Mouse (Mus musculus) cerebellum, adult 2 months (tissue): ENCODE results near the gene Gm17428. TPM values are rescaled to one million over a fixed set of nuclear protein-coding genes. Genes with fewer than 3 reads are reported as not detected.
"Not testable (repeated sequence)": the region's sequence is repeated elsewhere in the genome, so short reads cannot be mapped to it uniquely, and the experiment has no call there.

Source experiments
- DNase-seq, 2 experiments: peaks; one replicate each; pipeline ENCODE4 v3.0.0; 2021
- H3K27ac ChIP-seq: fragments of 200-500 bp; 2 replicates; pipeline ENCODE4 v1.5.1; 2012; ENCODE audit warnings: low read length, control low read depth, inconsistent platforms; ENCODE audit not compliant: insufficient read depth
- H3K27me3 ChIP-seq: fragments of 200-500 bp; 2 replicates; pipeline ENCODE4 v1.6.1; 2012; ENCODE audit warnings: inconsistent platforms, mild to moderate bottlenecking, low read length, moderate library complexity; ENCODE audit not compliant: control insufficient read depth, insufficient read depth
- H3K4me1 ChIP-seq: fragments of 200-500 bp; 2 replicates; pipeline ENCODE4 v1.6.1; 2011; ENCODE audit warnings: low read length; ENCODE audit not compliant: control insufficient read depth, insufficient read depth
- H3K4me3 ChIP-seq: fragments of 200-500 bp; replicated peaks from 2 replicates; pipeline ENCODE3; 2011; ENCODE audit warnings: mild to moderate bottlenecking, low read depth, low read length, control low read depth; ENCODE audit not compliant: insufficient read depth
- CTCF ChIP-seq: fragments of 200-500 bp; IDR thresholded peaks from 2 replicates; pipeline ENCODE4 v1.5.1; 2011; ENCODE audit warnings: low read depth, mild to moderate bottlenecking, control low read depth, low read length, moderate library complexity, borderline replicate concordance; ENCODE audit not compliant: insufficient read depth
- POLR2A ChIP-seq: fragments of 200-500 bp; IDR thresholded peaks from 2 replicates; pipeline ENCODE4 v1.6.1; 2011; ENCODE audit warnings: low read length, control low read depth, borderline replicate concordance; ENCODE audit not compliant: insufficient read depth
- WGBS: fragments of 180-500 bp; shearing (Covaris S2); methylation state at CpG from one replicate; pipeline ENCODE4 v1.1.7; 2018; 5-methylcytosine and 5-hydroxymethylcytosine counted together
- polyA plus RNA-seq: library from polyadenylated mRNA; depleted of rRNA; stranded (reverse); fragments of >200 nt; gene quantifications from 2 replicates; pipeline ENCODE4 v1.2.3, GENCODE M21; 2012

Gm17428 gene
- polyA plus RNA-seq, 1 experiment, result not detected

DNA sequence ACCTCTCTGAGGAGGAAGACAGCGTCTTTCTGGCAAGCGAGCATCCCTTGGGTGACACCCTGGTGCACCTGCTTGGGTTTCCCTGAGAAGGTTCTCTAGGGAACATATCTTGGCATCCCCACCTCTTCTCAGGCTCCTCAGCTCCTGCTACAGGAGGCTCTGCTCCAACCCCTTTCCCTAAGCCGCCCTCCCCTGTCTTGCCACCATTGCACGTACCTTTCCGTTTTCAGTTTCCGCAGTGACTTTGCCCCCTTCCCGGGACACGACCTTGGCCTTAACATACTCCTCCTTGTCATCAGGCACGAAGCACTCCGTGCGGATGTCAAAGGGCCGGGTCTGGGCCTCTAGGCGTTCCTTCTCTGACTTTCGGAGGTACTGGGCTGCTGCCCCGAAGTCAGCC lies 11.7 kb upstream of the Gm17428 start:
- 75% methylated on average over 15 of the region's 15 CpGs for WGBS
- DNase-seq, result no peak
- Histone ChIP-seq H3K4me3 (no peak overlapping the region), H3K4me1 (no peaks in the 10 kb centered on the region), H3K27me3 (no peaks in the 10 kb centered on the region), H3K27ac (no peak overlapping the region)
- TF ChIP-seq POLR2A (no peak), CTCF (no peak)

- no peak for DNase-seq
- TF ChIP-seq CTCF (no peak), POLR2A (no peak)
- Histone ChIP-seq H3K4me3 (no peak overlapping the region), H3K27me3 (no peaks in the 10 kb centered on the region), H3K27ac (no peak overlapping the region), H3K4me1 (no peaks in the 10 kb centered on the region)
- 74% methylated on average over 6 of the region's 6 CpGs for WGBS
Observed at GRCm38 (mm10) chr14:54965631-54966030, 11.1 kb upstream of the Gm17428 start.

DNA sequence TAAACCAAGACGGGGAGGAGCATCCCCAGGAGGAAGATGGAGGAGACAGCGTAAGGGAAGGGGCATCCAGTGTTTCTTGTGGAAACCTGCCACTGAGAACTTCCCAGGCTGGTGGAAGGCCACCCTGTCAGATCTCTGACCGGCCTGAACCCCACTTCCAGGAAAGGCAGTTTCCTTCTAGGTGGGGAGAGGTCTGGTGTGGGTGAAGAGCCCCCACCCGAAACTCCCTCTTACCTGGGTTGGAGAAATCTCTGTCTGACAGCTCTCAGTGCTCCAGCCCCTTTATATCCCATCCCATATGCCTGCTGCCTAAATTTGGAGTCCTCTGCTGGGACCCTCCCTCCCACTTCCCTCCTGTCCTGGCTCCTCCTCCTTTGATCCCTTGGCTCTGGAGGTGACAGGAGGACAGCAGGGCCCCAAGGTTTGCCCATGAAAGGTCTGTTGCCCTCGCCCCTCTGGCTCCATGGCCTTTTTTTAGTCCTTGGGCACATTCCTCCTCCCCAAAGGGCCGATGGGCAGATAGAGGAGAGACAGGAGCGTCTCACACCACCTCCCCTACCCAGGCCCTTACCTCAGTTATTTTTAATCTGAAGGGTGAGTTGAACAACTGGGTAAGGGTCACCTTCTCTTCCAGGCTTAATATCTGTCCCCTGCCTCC lies 10.3 kb upstream of the Gm17428 start, which contains the start of gene Myh6:
Myh6 (minus strand) TSS at position 608 of the 658 bp plus-strand sequence.
- H3K27ac ChIP-seq, result no peak within 1 kb of the TSS
- 67% methylated on average over 7 of the region's 7 CpGs for WGBS
- no peaks in the 10 kb centered on the region for H3K27me3 ChIP-seq
- H3K4me1 ChIP-seq, result no peaks in the 10 kb centered on the region
- no peak for TF ChIP-seq CTCF
- TF ChIP-seq POLR2A, result no peak
- no peak within 1 kb of the TSS for H3K4me3 ChIP-seq
- no peak for DNase-seq

GRCm38 (mm10) chr14:54967874-54968273 lies 8.9 kb upstream of the Gm17428 start:
- H3K27ac ChIP-seq, result no peak overlapping the region
- DNase-seq, result no peak
- H3K4me3 ChIP-seq, result no peak overlapping the region
- H3K27me3 ChIP-seq, result no peaks in the 10 kb centered on the region
- WGBS, result 91% methylated on average over 3 of the region's 3 CpGs
- H3K4me1 ChIP-seq, result no peaks in the 10 kb centered on the region
- TF ChIP-seq POLR2A (no peak), CTCF (no peak)

GRCm38 (mm10) chr14:54968344-54968743 lies 8.4 kb upstream of the Gm17428 start:
- Histone ChIP-seq H3K4me1 (no peaks in the 10 kb centered on the region), H3K27ac (no peak overlapping the region), H3K4me3 (no peak overlapping the region), H3K27me3 (no peaks in the 10 kb centered on the region)
- DNase-seq, result no peak
- TF ChIP-seq POLR2A, result no peak
- no peak for TF ChIP-seq CTCF

- not testable (repeated sequence) for H3K27me3 ChIP-seq, H3K4me3 ChIP-seq, H3K4me1 ChIP-seq, H3K27ac ChIP-seq, DNase-seq
- WGBS, result 91% methylated on average over 11 of the region's 11 CpGs
Observed at GRCm38 (mm10) chr14:54972786-54973185, 3.9 kb upstream of the Gm17428 start.

- Histone ChIP-seq H3K27ac (no peak overlapping the region), H3K27me3 (no peaks in the 10 kb centered on the region), H3K4me3 (no peak overlapping the region), H3K4me1 (no peaks in the 10 kb centered on the region; the same call in 1 of the 2 replicates)
- WGBS, result 61% methylated on average over 6 of the region's 6 CpGs
- TF ChIP-seq POLR2A, result no peak
- no peak for TF ChIP-seq CTCF
- no peak for DNase-seq
Observed at GRCm38 (mm10) chr14:54974068-54974791, 2.5 kb upstream of the Gm17428 start.

GRCm38 (mm10) chr14:54978664-54979063 lies 1.9 kb downstream of the Gm17428 start:
- H3K27me3 ChIP-seq, result no peaks in the 10 kb centered on the region
- 86% methylated on average over 8 of the region's 8 CpGs for whole genome bisulfite sequencing
- TF ChIP-seq CTCF (no peak), POLR2A (no peak)
- no peaks in the 10 kb centered on the region; the same call in 1 of the 2 replicates for H3K4me1 ChIP-seq
- no peak for DNase-seq
- H3K27ac ChIP-seq, result no peak overlapping the region
- H3K4me3 ChIP-seq, result no peak overlapping the region
